Mouse (Mus musculus) lung, postnatal 0 days (tissue): ENCODE measurements at regions not wholly inside any gene's neighbourhood (a gene's known extent, or its start where the extent isn't known, plus 50 kb on each side); places are given as distances from the start of the nearest gene placed in this dataset.

Experiments used
- CTCF ChIP-seq: IDR thresholded peaks from 2 replicates; pipeline ENCODE4 v1.5.1; 2016; ENCODE audit warnings: antibody characterized with exemption, mild to moderate bottlenecking
- EP300 ChIP-seq: IDR thresholded peaks from 2 replicates; pipeline ENCODE4 v1.6.1; 2016; ENCODE audit warnings: antibody characterized with exemption, mild to moderate bottlenecking, control low read depth

- TF ChIP-seq CTCF = no peak
- no peak for TF ChIP-seq EP300
These were observed 114.1 kb upstream of the Eomes start for GRCm38 (mm10) chr9:118363929-118364328.
